Mouse (Mus musculus): ENCODE results near the gene Olfr1. TPM values are rescaled to one million over a fixed set of nuclear protein-coding genes. Genes with fewer than 3 reads are reported as not detected.

Olfr1 gene
- not detected for total RNA-seq (2021)
- long read RNA-seq, experiment 1, result 0 reads
- long read RNA-seq, experiment 2, result 0 reads

- DNase-seq (ENCODE audit: low spot score in 2 of 2), result no peak
- no peak for TF ChIP-seq CTCF (conservative IDR thresholded peaks at IDR 0.05)
- Histone ChIP-seq H3K27ac (no peak within 1 kb of the TSS), H3K4me3 (no peak within 1 kb of the TSS)
These were observed at the start of gene Olfr1 for GRCm38 (mm10) chr11:73399514-73399913. Gene Olfr1, minus strand, starts transcription at chr11:73399614.

DNA sequence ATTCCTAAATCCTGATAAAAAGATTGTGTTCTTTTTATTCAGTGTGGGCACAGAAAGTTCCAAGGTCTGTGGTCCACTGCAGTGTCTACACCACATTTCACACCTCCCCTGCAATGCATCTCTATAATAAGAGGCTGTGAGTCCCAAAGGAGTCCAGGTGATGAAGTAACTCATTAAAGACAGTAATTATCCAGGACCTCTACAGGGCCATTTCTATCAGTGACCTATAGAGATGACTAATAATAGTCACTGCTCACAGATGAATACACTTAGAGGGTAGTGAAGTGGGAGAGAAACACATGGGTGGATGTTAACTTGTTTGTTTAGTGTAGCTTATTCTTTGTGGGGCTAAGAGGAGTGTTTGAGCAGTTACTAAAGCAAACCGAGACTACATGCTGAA, 29.0 kb upstream of the Olfr1 start, which contains the start of gene Olfr378:
Olfr378 (minus strand) TSS at position 101 of the 400 bp plus-strand sequence.
- DNase-seq (ENCODE audit: low spot score in 2 of 2), result no peak
- Histone ChIP-seq H3K4me3 (no peak within 1 kb of the TSS), H3K27ac (no peak within 1 kb of the TSS)
- no peak for TF ChIP-seq CTCF (conservative IDR thresholded peaks at IDR 0.05)

DNA sequence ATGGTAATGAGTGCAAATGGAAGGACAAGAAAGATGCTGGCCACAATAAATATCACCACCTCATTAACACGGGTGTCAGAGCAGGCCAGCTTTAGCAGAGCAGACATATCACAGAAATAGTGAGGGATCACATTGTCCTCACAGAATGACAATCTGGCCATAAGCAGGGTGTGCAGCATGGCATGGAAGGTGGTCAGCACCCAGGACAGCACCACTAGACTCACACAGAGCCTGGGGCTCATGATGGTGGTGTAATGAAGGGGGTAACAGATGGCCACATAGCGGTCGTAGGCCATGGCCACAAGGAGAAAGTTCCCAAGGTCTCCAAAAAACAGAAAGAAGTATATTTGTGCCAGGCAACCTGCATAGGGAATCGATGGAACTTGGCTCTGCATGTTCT, 4.0 kb downstream of the Olfr1 start:
- no peak for DNase-seq (ENCODE audit: low spot score in 2 of 2)
- Histone ChIP-seq H3K27ac (no peak overlapping the region), H3K4me3 (no peak overlapping the region)
- TF ChIP-seq CTCF (conservative IDR thresholded peaks at IDR 0.05), result no peak

DNA sequence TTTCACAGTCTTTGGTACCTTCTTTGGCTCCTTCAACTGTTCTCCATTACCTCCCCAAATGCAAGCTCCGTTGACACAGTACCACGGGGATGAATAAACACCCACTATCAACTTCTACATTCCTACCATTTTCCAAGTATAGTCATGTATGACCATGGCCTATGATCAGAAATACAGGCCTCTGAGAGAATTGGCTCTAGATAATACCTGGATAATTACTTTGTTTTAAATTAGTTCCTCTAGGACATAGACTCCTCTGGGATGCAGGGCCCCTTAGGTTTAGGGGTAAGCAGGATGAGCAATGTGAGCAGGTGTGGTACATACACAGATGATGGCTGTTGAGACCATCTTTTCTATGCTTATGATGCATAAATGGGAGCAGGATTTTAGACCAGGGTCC, 28.5 kb downstream of the Olfr1 start, which contains the start of gene Olfr376:
Olfr376 (plus strand) TSS at position 301 of the 400 bp plus-strand sequence.
- no peak for DNase-seq (ENCODE audit: low spot score in 2 of 2)
- Histone ChIP-seq H3K4me3 (no peak within 1 kb of the TSS), H3K27ac (no peak within 1 kb of the TSS)
- no peak for TF ChIP-seq CTCF (conservative IDR thresholded peaks at IDR 0.05)

- Histone ChIP-seq H3K27ac (no peak within 1 kb of the TSS), H3K4me3 (no peak within 1 kb of the TSS)
- no peak for DNase-seq (ENCODE audit: low spot score in 2 of 2)
- no peak for TF ChIP-seq CTCF (conservative IDR thresholded peaks at IDR 0.05)
These were observed 48.9 kb downstream of the Olfr1 start, which contains the start of gene Olfr20 for GRCm38 (mm10) chr11:73350483-73350882. Gene Olfr20, plus strand, starts transcription at chr11:73350783.

Other genes with a start within 250 kb of the Olfr1 start
- 1 to 10 TPM; 2.0 to 3.1 TPM for gene P2rx5, start 239.2 kb downstream of the Olfr1 start, total RNA-seq (2021)
- gene Emc6, start 222.6 kb downstream of the Olfr1 start, total RNA-seq (2021), result 10 to 100 TPM; 44.6 to 47.5 TPM
- 1 to 10 TPM; 9.2 TPM for gene Tax1bp3, start 222.5 kb downstream of the Olfr1 start, total RNA-seq (2021)
- gene Ctns, start 200.6 kb downstream of the Olfr1 start, total RNA-seq (2021), result 10 to 100 TPM; 20.1 to 23.2 TPM
- gene Shpk, start 200.2 kb downstream of the Olfr1 start, total RNA-seq (2021), result 1 to 10 TPM; 3.1 to 3.2 TPM
- not detected for gene Trpv1, start 165.3 kb downstream of the Olfr1 start, total RNA-seq (2021)
- gene Trpv3, start 132.2 kb downstream of the Olfr1 start, total RNA-seq (2021), result under 1 TPM; 0.54 to 0.59 TPM
- gene Aspa, start 70.0 kb downstream of the Olfr1 start, total RNA-seq (2021), result 10 to 100 TPM; 10.8 to 12.6 TPM
- gene Gm49340, start 69.9 kb downstream of the Olfr1 start, total RNA-seq (2021), result not detected
- gene Spata22, start 69.9 kb downstream of the Olfr1 start, total RNA-seq (2021), result not detected
- not detected for gene Olfr20, start 48.8 kb downstream of the Olfr1 start, total RNA-seq (2021)
- gene Olfr376, start 28.4 kb downstream of the Olfr1 start, total RNA-seq (2021), result not detected
- gene Olfr378, start 28.9 kb upstream of the Olfr1 start, total RNA-seq (2021), result not detected
- not detected for gene Olfr380, start 57.9 kb upstream of the Olfr1 start, total RNA-seq (2021)
- not detected for gene Olfr381, start 92.0 kb upstream of the Olfr1 start, total RNA-seq (2021)
- gene Olfr382, start 117.6 kb upstream of the Olfr1 start, total RNA-seq (2021), result not detected
- gene Olfr385, start 193.4 kb upstream of the Olfr1 start, total RNA-seq (2021), result not detected
- gene Olfr384, start 199.0 kb upstream of the Olfr1 start, total RNA-seq (2021), result not detected

All from layer of hippocampus, adult 2 months (tissue).